Mouse (Mus musculus): ENCODE data around the gene Rassf5.
"Not testable (repeated sequence)": the region's sequence is repeated elsewhere in the genome, so short reads cannot be mapped to it uniquely, and the experiment has no call there.

The Rassf5 gene

GRCm38 (mm10) chr1:131259632-131260308, 14.7 kb upstream of the Rassf5 start:
- DNase-seq (ENCODE audit: low spot score in 2 of 2) = no peak

- no peak for DNase-seq (ENCODE audit: low spot score in 2 of 2)
Observed at GRCm38 (mm10) chr1:131257288-131257687, 12.2 kb upstream of the Rassf5 start.

GRCm38 (mm10) chr1:131252516-131253250, 7.6 kb upstream of the Rassf5 start:
- DNase-seq (ENCODE audit: low spot score in 2 of 2) = not testable (repeated sequence)

- DNase-seq (ENCODE audit: low spot score in 2 of 2) = no peak
Observed at GRCm38 (mm10) chr1:131246433-131247395, 1.7 kb upstream of the Rassf5 start.

GRCm38 (mm10) chr1:131245926-131246325, 868 bp upstream of the Rassf5 start:
- peak in 1 of 2 experiments; percentile 72 for DNase-seq (ENCODE audit: low spot score in 2 of 2)

GRCm38 (mm10) chr1:131244536-131245088, 446 bp downstream of the Rassf5 start:
- DNase-seq (ENCODE audit: low spot score in 2 of 2) = peak in 1 of 2 experiments; percentile 68

- DNase-seq (ENCODE audit: low spot score in 2 of 2) = no peak
Observed at GRCm38 (mm10) chr1:131242956-131243355, 2.1 kb downstream of the Rassf5 start.

- no peak for DNase-seq (ENCODE audit: low spot score in 2 of 2)
Observed at GRCm38 (mm10) chr1:131239576-131240193, 5.4 kb downstream of the Rassf5 start.

GRCm38 (mm10) chr1:131238931-131239381, 6.1 kb downstream of the Rassf5 start:
- no peak for DNase-seq (ENCODE audit: low spot score in 2 of 2)

GRCm38 (mm10) chr1:131236077-131236476, 9.0 kb downstream of the Rassf5 start:
- no peak for DNase-seq (ENCODE audit: low spot score in 2 of 2)

GRCm38 (mm10) chr1:131233527-131233926, 11.5 kb downstream of the Rassf5 start:
- no peak for DNase-seq (ENCODE audit: low spot score in 2 of 2)

GRCm38 (mm10) chr1:131228659-131229058, 16.4 kb downstream of the Rassf5 start:
- no peak for DNase-seq (ENCODE audit: low spot score in 2 of 2)

GRCm38 (mm10) chr1:131228225-131228624, 16.8 kb downstream of the Rassf5 start:
- DNase-seq (ENCODE audit: low spot score in 2 of 2) = no peak

GRCm38 (mm10) chr1:131224848-131225471, 20.1 kb downstream of the Rassf5 start:
- DNase-seq (ENCODE audit: low spot score in 2 of 2) = no peak

- DNase-seq (ENCODE audit: low spot score in 2 of 2) = no peak
Observed at GRCm38 (mm10) chr1:131223345-131223744, 21.7 kb downstream of the Rassf5 start.

- DNase-seq (ENCODE audit: low spot score in 2 of 2) = no peak
Observed at GRCm38 (mm10) chr1:131221822-131222590, 23.1 kb downstream of the Rassf5 start.

GRCm38 (mm10) chr1:131218933-131219332, 26.1 kb downstream of the Rassf5 start:
- no peak for DNase-seq (ENCODE audit: low spot score in 2 of 2)

GRCm38 (mm10) chr1:131213361-131213760, 31.7 kb downstream of the Rassf5 start:
- DNase-seq (ENCODE audit: low spot score in 2 of 2) = no peak

GRCm38 (mm10) chr1:131212956-131213355, 32.1 kb downstream of the Rassf5 start:
- no peak for DNase-seq (ENCODE audit: low spot score in 2 of 2)

GRCm38 (mm10) chr1:131211655-131212054, 33.4 kb downstream of the Rassf5 start:
- DNase-seq (ENCODE audit: low spot score in 2 of 2) = no peak
